In genomic region chr13:15018811-15019745, GRCm38 (mm10) we compare ENCODE assay signal across 12 mouse cellular contexts.
DNase-seq lines count a peak whose midpoint lies in the region; ATAC-seq lines count a peak whose summit lies in the region.
"Had no signal": no experiment of that assay in that cellular context is flagged by ENCODE, and none has a peak within 500 bp of the region (broad histone marks: within the 10 kb centered on the region; RNA-seq: fewer than 3 reads in every experiment).

No protein-coding gene starts in this region.

- 0 out of 2 replicates have a peak, but pooled peaks cover 6% of the 10 kb centered on the region for H3K4me1 ChIP-seq in kidney, embryonic 16.5 days (ENCODE audit: insufficient read depth, low read length)
- H3K4me1 ChIP-seq: midbrain, embryonic 15.5 days had no signal

- H3K27me3 ChIP-seq in kidney, embryonic 16.5 days (ENCODE audit: insufficient read depth, low read length), result no peaks in the 10 kb centered on the region
- H3K27me3 ChIP-seq: midbrain, embryonic 15.5 days had no signal

- no peak overlapping the region for H3K27ac ChIP-seq in kidney, embryonic 16.5 days (ENCODE audit: low read length)
- H3K27ac ChIP-seq: midbrain, embryonic 15.5 days had no signal

- H3K4me2 ChIP-seq in kidney, embryonic 16.5 days (replicated peaks; ENCODE audit: low read depth, low read length), result no peak overlapping the region
- H3K4me2 ChIP-seq: lung, embryonic 14.5 days; midbrain, embryonic 15.5 days had no signal

- H3K36me3 ChIP-seq in kidney, embryonic 16.5 days (ENCODE audit: insufficient read depth, low read length), result no peaks in the 10 kb centered on the region
- H3K36me3 ChIP-seq: G1E; midbrain, embryonic 15.5 days had no signal

- peak; percentile 3 for DNase-seq in adrenal gland, postnatal 14 days
- DNase-seq in adrenal gland, postnatal 25 days, result no peak
- peak; percentile 0 for DNase-seq in retina, postnatal 1 day
- no peak for DNase-seq in retina, embryonic 14.5 days (ENCODE audit: low spot score)
- peak; percentile 38 for DNase-seq in skeletal muscle tissue, adult 2 months (ENCODE audit: low read depth, low spot score)
- no peak for DNase-seq in spleen, postnatal 36 days (ENCODE audit: low spot score in 2 of 2)
- DNase-seq in ovary, adult 18-20 months (ENCODE audit: low spot score), result no peak
- DNase-seq: lung, embryonic 14.5 days had no signal

- no peaks in the 10 kb centered on the region for H3K9me3 ChIP-seq in kidney, embryonic 16.5 days (ENCODE audit: low read length)
- H3K9me3 ChIP-seq: G1E; midbrain, embryonic 15.5 days had no signal

- ATAC-seq in kidney, embryonic 16.5 days (ENCODE audit: low FRiP score, low TSS enrichment), result peak; percentile 76; the same call in 1 of the 2 replicates
- ATAC-seq: intestine, embryonic 16.5 days; midbrain, embryonic 15.5 days had no signal

- no peak overlapping the region for H3K9ac ChIP-seq in kidney, embryonic 16.5 days (replicated peaks; ENCODE audit: low read length)
- H3K9ac ChIP-seq: lung, embryonic 14.5 days; midbrain, embryonic 15.5 days had no signal

- 19% methylated on average over 16 of the region's 16 CpGs for WGBS in kidney, embryonic 16.5 days

- no peak overlapping the region for H3K4me3 ChIP-seq in kidney, embryonic 16.5 days (ENCODE audit: low read length)
- H3K4me3 ChIP-seq: midbrain, embryonic 15.5 days had no signal

Comparison
In these comparisons a context has a peak if more than half of its experiments do, and no peak if none do; other contexts are left out.
1. DNase-seq: peak in adrenal gland, postnatal 14 days (single experiment), retina, postnatal 1 day (single experiment) and skeletal muscle tissue, adult 2 months (single experiment); none in adrenal gland, postnatal 25 days (single experiment), retina, embryonic 14.5 days (single experiment), spleen, postnatal 36 days (0 of 2) and ovary, adult 18-20 months (single experiment).